Mouse (Mus musculus): ENCODE measurements around the gene Slc25a21. TPM values are rescaled to one million over a fixed set of nuclear protein-coding genes. Genes with fewer than 3 reads are reported as not detected.

Gene Slc25a21
- polyA plus RNA-seq, 1 experiment from 2014 or later, result 0.08 TPM

GRCm38 (mm10) chr12:56670795-56671194, 526.5 kb downstream of the Slc25a21 start:
- WGBS, result 89% methylated on average over 9 of the region's 9 CpGs
- Histone ChIP-seq H3K9ac (ENCODE audit: low read depth, low read length) (no peak overlapping the region), H3K27me3 (replicated peaks; ENCODE audit: control insufficient read depth, insufficient read depth, low read length) (no peaks in the 10 kb centered on the region), H3K4me1 (replicated peaks; ENCODE audit: control insufficient read depth, insufficient read depth, low read length) (no peaks in the 10 kb centered on the region), H3K27ac (ENCODE audit: low read depth, low read length) (no peak overlapping the region), H3K9me3 (ENCODE audit: control insufficient read depth) (no peaks in the 10 kb centered on the region), H3K4me3 (ENCODE audit: low read depth, low read length) (no peak overlapping the region), H3K36me3 (ENCODE audit: control insufficient read depth, insufficient read depth) (no peaks in the 10 kb centered on the region), H3K4me2 (replicated peaks; ENCODE audit: low read depth) (no peak overlapping the region)
- TF ChIP-seq CTCF (IDR thresholded peaks at IDR 0.05; ENCODE audit: low read depth), result no peak
- no peak for ATAC-seq

- no peaks in the 10 kb centered on the region for H3K36me3 ChIP-seq (ENCODE audit: control insufficient read depth, insufficient read depth)
- no peaks in the 10 kb centered on the region for H3K4me1 ChIP-seq (replicated peaks; ENCODE audit: control insufficient read depth, insufficient read depth, low read length)
- no peaks in the 10 kb centered on the region for H3K9me3 ChIP-seq (ENCODE audit: control insufficient read depth)
- no peak for ATAC-seq
- no peak overlapping the region for H3K9ac ChIP-seq (ENCODE audit: low read depth, low read length)
- no peaks in the 10 kb centered on the region for H3K27me3 ChIP-seq (replicated peaks; ENCODE audit: control insufficient read depth, insufficient read depth, low read length)
- no peak overlapping the region for H3K27ac ChIP-seq (ENCODE audit: low read depth, low read length)
- no peak overlapping the region for H3K4me3 ChIP-seq (ENCODE audit: low read depth, low read length)
- no peak for TF ChIP-seq CTCF (IDR thresholded peaks at IDR 0.05; ENCODE audit: low read depth)
- H3K4me2 ChIP-seq (replicated peaks; ENCODE audit: low read depth), result no peak overlapping the region
- WGBS, result 83% methylated on average over 9 of the region's 9 CpGs
These were observed 527.7 kb downstream of the Slc25a21 start for GRCm38 (mm10) chr12:56669451-56670122.

Other genes with a start within 250 kb of the Slc25a21 start
- 21.5 and 21.7 TPM in 2 replicates for gene Prps1l3, start 32.9 kb upstream of the Slc25a21 start, polyA plus RNA-seq (2015; fragmentation: Nextera tagmentation; extraction: Ambion mirVana)
- 4.0 TPM in 2 replicates for gene Mipol1, start 33.0 kb upstream of the Slc25a21 start, polyA plus RNA-seq (2015; fragmentation: Nextera tagmentation; extraction: Ambion mirVana)